Mouse (Mus musculus): ENCODE data around the gene Eml3.

Gene Eml3
- long read RNA-seq, experiment 1, transcript Eml3-201 (22 exons, 3,322 nt) = major isoform, 9 of 20 reads
- long read RNA-seq, experiment 1, partial matches to known transcripts = 5 of 20 reads
- long read RNA-seq, experiment 1, other reads (novel, unspliced or antisense) = 4 of 20 reads
- long read RNA-seq, experiment 2, partial matches to known transcripts = 3 of 8 reads
- long read RNA-seq, experiment 2, other reads (novel, unspliced or antisense) = 3 of 8 reads

GRCm38 (mm10) chr19:8929224-8930088, at the start of gene Eml3, which contains the start of gene Rom1:
Eml3 (plus strand) TSS chr19:8929552.
Rom1 (minus strand) TSS chr19:8929356.
- intact Hi-C loops (cut with DNase I) = no loop called here

DNA sequence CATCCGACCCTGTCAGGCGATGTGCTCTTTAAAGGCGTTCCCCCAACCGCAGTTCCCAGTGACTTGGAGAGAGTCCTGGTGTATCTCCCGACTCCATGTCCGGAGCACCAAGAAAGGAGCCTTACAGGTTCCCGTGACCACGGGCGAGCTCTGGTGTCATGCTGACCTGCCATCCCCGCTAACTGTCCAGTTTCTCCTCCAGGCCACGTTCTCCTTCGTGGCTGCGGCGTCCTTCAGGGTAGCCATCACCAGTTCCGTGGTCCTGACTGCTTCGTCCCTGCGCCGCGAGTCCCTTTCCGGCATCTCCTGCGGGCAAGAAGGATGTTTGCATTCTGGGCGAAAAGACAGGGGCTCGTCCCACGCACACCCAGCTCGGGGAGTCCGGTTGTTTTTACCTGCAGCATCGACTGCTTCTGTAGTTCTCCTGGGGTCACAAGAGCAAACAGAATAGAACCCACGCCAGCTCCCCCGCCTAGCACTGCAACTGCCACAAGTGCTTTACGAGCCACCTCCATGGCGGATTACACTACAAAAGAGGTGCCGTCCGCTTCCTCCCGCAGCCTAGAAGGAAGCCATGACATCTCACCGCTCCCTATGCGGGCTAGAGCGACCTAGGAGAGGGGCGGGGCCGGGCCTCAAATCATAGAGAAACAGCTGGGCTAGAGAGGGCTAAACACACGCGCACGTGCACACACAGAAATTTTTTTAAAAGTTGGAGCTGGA, 48.9 kb upstream of the Eml3 start, which contains the start of gene Uqcc3:
Uqcc3 (minus strand) TSS at position 613 of the 723 bp plus-strand sequence.
- intact Hi-C loops (cut with DNase I) = no loop called here

DNA sequence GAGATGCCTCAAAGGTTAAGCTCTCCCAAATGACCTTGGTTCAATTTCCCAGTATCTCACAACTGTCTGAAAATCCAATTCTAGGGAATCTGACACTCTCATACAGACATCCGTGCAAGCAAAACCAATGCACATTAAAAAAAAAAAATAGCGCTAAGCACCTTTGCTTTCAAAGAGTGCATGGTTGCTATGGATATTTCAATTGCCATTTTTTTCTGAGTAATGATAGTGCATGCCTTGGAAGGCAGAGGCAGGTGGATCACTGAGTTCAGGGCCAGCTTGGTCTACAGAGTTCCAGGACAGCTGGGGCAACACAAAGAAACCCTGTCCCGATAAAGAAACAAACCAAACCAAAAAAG, 48.3 kb upstream of the Eml3 start:
- intact Hi-C loops (cut with DNase I) = no loop called here

DNA sequence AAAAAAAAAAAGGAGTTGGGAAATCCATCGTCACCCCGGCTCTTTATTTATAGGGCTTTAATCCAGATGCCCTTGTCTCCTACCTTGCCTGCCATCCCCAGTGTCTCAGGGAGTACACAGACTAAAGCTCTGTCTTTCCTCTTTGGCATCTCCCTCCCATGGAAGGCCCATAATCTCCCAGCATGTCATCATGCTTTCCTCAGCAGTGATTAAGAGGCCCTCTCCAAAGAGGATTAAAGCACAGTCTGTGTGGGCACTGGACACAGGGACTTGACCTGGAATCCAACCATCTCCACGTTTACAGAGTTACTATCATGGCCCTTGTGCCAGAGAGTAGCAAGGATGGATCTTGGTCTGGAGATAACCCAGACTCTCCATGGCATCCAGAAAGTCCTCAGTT, 45.7 kb upstream of the Eml3 start, which contains the start of the genes Lbhd1 and Gm49403:
Lbhd1 (plus strand) TSS at position 117 of the 400 bp plus-strand sequence.
Gm49403 (plus strand) TSS at position 315 of the 400 bp plus-strand sequence.
- intact Hi-C loops (cut with DNase I) = no loop called here

GRCm38 (mm10) chr19:8886916-8887584, 42.3 kb upstream of the Eml3 start:
- intact Hi-C loops (cut with DNase I) = no loop called here

GRCm38 (mm10) chr19:8887585-8888463, 41.5 kb upstream of the Eml3 start:
- intact Hi-C loops (cut with DNase I) = no loop called here

- intact Hi-C loops (cut with DNase I) = no loop called here
These were observed 40.6 kb upstream of the Eml3 start, which contains the start of the genes 1810009A15Rik and Gm49416 for GRCm38 (mm10) chr19:8888511-8889385. 1810009A15Rik (plus strand) TSS chr19:8888853. Gm49416 (plus strand) TSS chr19:8888926.

- intact Hi-C loops (cut with DNase I) = no loop called here
These were observed 36.3 kb upstream of the Eml3 start, which contains the start of gene Ints5 for GRCm38 (mm10) chr19:8892829-8893766. Ints5 (plus strand) TSS chr19:8893005.

DNA sequence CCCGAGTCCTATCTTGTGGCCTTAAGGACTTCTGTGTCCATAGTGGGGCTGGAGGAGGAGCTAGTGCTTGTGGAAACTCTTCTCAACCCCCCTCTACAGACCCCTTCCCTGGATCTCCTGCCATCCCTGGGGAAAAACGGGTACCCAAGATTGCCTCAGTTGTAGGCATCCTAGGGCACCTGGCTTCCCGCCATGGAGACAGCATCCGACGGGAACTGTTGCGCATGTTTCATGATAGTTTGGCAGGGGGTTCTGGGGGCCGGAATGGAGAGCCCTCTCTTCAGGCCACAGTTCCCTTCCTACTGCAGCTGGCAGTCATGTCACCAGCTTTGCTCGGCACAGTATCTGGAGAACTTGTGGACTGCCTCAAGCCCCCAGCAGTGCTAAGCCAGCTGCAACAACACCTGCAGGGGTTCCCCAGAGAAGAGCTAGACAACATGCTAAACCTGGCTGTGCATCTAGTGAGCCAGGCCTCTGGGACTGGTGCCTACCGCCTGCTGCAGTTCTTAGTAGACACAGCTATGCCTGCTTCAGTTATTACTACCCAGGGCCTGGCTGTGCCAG, 33.9 kb upstream of the Eml3 start:
- intact Hi-C loops (cut with DNase I) = loop anchor here (5.0 kb wide), 1 partner anchor 42 kb away; no protein-coding TSS in a partner anchor

DNA sequence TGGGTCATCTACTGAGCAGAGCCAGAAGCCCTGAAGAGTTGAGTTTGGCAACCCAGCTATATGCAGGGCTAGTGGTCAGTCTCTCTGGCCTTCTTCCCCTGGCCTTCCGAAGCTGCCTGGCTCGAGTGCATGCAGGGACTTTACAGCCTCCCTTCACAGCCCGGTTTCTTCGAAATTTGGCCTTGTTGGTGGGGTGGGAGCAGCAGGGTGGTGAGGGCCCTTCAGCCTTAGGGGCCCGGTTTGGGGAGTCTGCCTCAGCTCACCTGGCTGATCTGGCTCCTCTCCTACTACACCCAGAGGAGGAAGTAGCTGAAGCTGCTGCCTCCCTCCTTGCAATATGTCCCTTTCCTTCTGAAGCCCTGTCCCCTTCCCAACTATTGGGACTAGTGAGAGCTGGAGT, 33.1 kb upstream of the Eml3 start:
- intact Hi-C loops (cut with DNase I) = loop anchor here (5.0 kb wide), 1 partner anchor 41 kb away; no protein-coding TSS in a partner anchor

DNA sequence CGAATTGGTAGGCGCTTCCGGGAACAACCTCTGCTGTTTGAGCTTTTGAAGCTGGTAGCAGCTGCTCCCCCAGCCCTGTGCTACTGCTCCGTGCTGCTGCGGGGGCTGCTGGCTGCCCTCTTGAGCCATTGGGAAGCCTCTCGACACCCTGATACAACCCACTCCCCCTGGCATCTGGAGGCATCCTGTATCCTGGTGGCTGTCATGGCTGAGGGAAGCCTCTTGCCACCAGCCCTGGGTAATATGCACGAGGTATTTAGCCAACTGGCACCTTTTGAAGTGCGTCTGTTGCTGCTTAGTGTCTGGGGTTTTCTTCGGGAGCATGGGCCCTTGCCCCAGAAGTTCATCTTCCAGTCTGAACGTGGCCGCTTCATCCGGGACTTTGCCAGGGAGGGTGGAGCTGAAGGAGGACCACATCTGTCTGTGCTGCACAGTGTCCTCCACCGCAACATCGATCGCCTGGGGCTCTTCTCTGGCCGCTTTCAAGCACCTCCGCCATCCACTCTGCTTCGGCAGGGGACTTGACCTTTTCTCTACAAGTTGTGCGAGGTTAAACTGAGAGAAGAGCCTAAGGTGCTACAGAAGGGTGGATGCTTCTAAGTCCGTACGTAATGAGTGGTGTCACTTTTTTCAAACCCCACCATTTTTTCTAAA, 32.0 kb upstream of the Eml3 start:
- intact Hi-C loops (cut with DNase I) = loop anchor here (5.0 kb wide), 1 partner anchor 40 kb away; no protein-coding TSS in a partner anchor

GRCm38 (mm10) chr19:8897865-8898495, 31.4 kb upstream of the Eml3 start, which contains the start of gene Ganab:
Ganab (plus strand) TSS chr19:8898071.
- intact Hi-C loops (cut with DNase I) = loop anchor here (5.0 kb wide), 1 partner anchor 39 kb away; no protein-coding TSS in a partner anchor

- intact Hi-C loops (cut with DNase I) = loop anchor here (5.0 kb wide), 1 partner anchor 39 kb away; no protein-coding TSS in a partner anchor
These were observed 30.8 kb upstream of the Eml3 start for GRCm38 (mm10) chr19:8898576-8898975.

DNA sequence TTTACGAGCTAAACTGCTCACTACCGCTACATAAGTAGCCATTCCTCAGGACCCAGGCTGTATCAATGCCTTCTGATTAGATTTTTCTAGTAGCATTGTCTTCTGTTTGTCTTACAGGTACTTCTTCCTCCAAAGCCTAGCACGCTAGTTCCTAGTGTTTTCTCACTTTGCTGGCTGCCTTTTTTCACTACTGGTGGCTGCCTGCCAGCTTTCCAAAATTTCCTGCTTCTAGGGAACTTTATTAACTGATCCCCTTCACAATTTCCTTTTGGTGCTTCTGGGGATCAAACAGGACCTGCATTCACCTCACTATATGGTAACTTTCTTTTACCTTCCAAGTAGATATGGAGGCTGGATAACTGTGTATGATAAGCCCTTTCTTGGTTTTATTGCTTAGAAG, 30.3 kb upstream of the Eml3 start:
- intact Hi-C loops (cut with DNase I) = loop anchor here (5.0 kb wide), 1 partner anchor 38 kb away; no protein-coding TSS in a partner anchor

- intact Hi-C loops (cut with DNase I) = no loop called here
These were observed 25.9 kb upstream of the Eml3 start for GRCm38 (mm10) chr19:8903412-8903811.

DNA sequence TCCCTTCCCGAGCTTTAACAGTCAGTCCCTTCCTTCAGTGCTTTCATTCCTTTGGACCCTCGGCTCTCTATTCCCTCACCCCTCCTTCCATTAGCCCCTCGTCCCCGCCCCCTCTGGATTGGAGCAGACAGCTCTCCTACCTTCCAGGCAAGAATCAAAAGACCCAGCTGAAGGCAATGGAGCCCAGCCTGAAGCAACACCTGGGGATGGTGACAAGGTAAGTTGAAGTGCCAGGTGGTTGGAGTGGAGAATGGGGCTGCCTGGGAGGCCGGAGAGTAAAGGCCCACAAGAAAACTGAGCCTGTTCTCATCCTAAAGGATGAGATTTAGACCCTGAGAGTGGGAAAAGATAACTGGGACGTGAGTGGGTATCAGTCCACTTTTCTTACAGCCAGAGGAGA, 20.8 kb upstream of the Eml3 start:
- intact Hi-C loops (cut with DNase I) = loop anchor here (5.0 kb wide), 1 partner anchor 46 kb away; no protein-coding TSS in a partner anchor
